Mouse (Mus musculus) liver, embryonic 12.5 days (tissue): ENCODE data around the gene Zbtb49. TPM values are rescaled to one million over a fixed set of nuclear protein-coding genes. Genes with fewer than 3 reads are reported as not detected.

ENCODE experiments used
- ATAC-seq: fragments of 200-750 bp; cut with Nextera tagmentation; 2 replicates; pipeline ENCODE4 v1.8.0; 2017; ENCODE audit warnings: moderate number of reproducible peaks, mild to moderate bottlenecking, moderate library complexity
- H3K27ac ChIP-seq: fragments of 300-500 bp; sonication (generic); 2 replicates; pipeline ENCODE4 v1.5.1; 2016; ENCODE audit warnings: mild to moderate bottlenecking
- H3K27me3 ChIP-seq: fragments of 300-500 bp; sonication (generic); replicated peaks from 2 replicates; pipeline ENCODE4 v1.6.1; 2016; ENCODE audit warnings: mild to moderate bottlenecking, moderate library complexity
- H3K36me3 ChIP-seq: fragments of 300-500 bp; sonication (generic); 2 replicates; pipeline ENCODE4 v1.6.1; 2016; ENCODE audit warnings: mild to moderate bottlenecking, moderate library complexity
- H3K4me1 ChIP-seq: fragments of 300-500 bp; sonication (generic); 2 replicates; pipeline ENCODE4 v1.6.1; 2016
- H3K4me2 ChIP-seq: fragments of 300-500 bp; sonication (generic); 2 replicates; pipeline ENCODE4 v1.6.1; 2016; ENCODE audit warnings: mild to moderate bottlenecking, moderate library complexity
- H3K4me3 ChIP-seq: fragments of 300-500 bp; sonication (generic); 2 replicates; pipeline ENCODE4 v1.5.1; 2016; ENCODE audit warnings: mild to moderate bottlenecking, moderate library complexity
- H3K9ac ChIP-seq: fragments of 300-500 bp; sonication (generic); 2 replicates; pipeline ENCODE4 v1.6.1; 2016; ENCODE audit warnings: mild to moderate bottlenecking, moderate library complexity
- H3K9me3 ChIP-seq: fragments of 300-500 bp; sonication (generic); replicated peaks from 2 replicates; pipeline ENCODE4 v1.6.1; 2016; ENCODE audit warnings: mild to moderate bottlenecking, moderate library complexity
- WGBS: fragments of 180-500 bp; shearing (Covaris S2); methylation state at CpG from one replicate; pipeline ENCODE4 v1.1.7; 2016; ENCODE audit not compliant: insufficient replicate concordance; 5-methylcytosine and 5-hydroxymethylcytosine counted together
- polyA plus RNA-seq: library from polyadenylated mRNA; unstranded; fragments of >200 nt; fragmentation: Nextera tagmentation; extraction: Ambion mirVana; gene quantifications from 2 replicates; pipeline ENCODE4 v1.2.1, GENCODE M21; 2016

Gene Zbtb49
- polyA plus RNA-seq, 1 experiment from 2014 or later = 4.4 TPM

- Histone ChIP-seq H3K9ac (no peak overlapping the region), H3K27ac (no peak overlapping the region), H3K4me3 (no peak overlapping the region), H3K9me3 (no peaks in the 10 kb centered on the region), H3K27me3 (no peaks in the 10 kb centered on the region), H3K4me1 (no peaks in the 10 kb centered on the region), H3K36me3 (peaks cover 45% of the 10 kb centered on the region), H3K4me2 (no peak overlapping the region)
- 84% methylated on average over 2 of the region's 2 CpGs for WGBS
- ATAC-seq = no peak
Measured at GRCm38 (mm10) chr5:38236627-38237026, 16.4 kb upstream of the Zbtb49 start.

GRCm38 (mm10) chr5:38235422-38235821 lies 15.2 kb upstream of the Zbtb49 start:
- Histone ChIP-seq H3K36me3 (peaks cover 57% of the 10 kb centered on the region), H3K9me3 (no peaks in the 10 kb centered on the region), H3K4me3 (no peak overlapping the region), H3K4me1 (no peaks in the 10 kb centered on the region), H3K27me3 (no peaks in the 10 kb centered on the region), H3K4me2 (no peak overlapping the region), H3K27ac (no peak overlapping the region), H3K9ac (no peak overlapping the region)
- WGBS = 65% methylated on average over 4 of the region's 4 CpGs
- ATAC-seq = peak; percentile 44; the same call in 1 of the 2 replicates

GRCm38 (mm10) chr5:38219771-38220307 lies 418 bp downstream of the Zbtb49 start:
- Histone ChIP-seq H3K4me2 (peak overlapping the region; percentile 90), H3K4me3 (peak overlapping the region; percentile 87), H3K27ac (peak overlapping the region; percentile 58), H3K9ac (peak overlapping the region; percentile 84), H3K36me3 (peaks cover 44% of the 10 kb centered on the region), H3K27me3 (no peaks in the 10 kb centered on the region), H3K9me3 (no peaks in the 10 kb centered on the region), H3K4me1 (peaks cover 41% of the 10 kb centered on the region)
- WGBS = 4% methylated on average over 35 of the region's 35 CpGs
- ATAC-seq = peak; percentile 76

- Histone ChIP-seq H3K27ac (no peak overlapping the region), H3K4me1 (peaks cover 14% of the 10 kb centered on the region; the same call in 1 of the 2 replicates), H3K27me3 (no peaks in the 10 kb centered on the region), H3K4me2 (no peak overlapping the region), H3K36me3 (peaks cover 69% of the 10 kb centered on the region), H3K9ac (no peak overlapping the region), H3K4me3 (no peak overlapping the region), H3K9me3 (no peaks in the 10 kb centered on the region)
- ATAC-seq = no peak
- WGBS = 82% methylated on average over 6 of the region's 6 CpGs
Measured at GRCm38 (mm10) chr5:38213009-38213408, 7.2 kb downstream of the Zbtb49 start.

- no peak overlapping the region for H3K9ac ChIP-seq
- WGBS = 70% methylated on average over 8 of the region's 8 CpGs
Measured at GRCm38 (mm10) chr5:38211691-38212090, 8.6 kb downstream of the Zbtb49 start.

GRCm38 (mm10) chr5:38208985-38209384 lies 11.3 kb downstream of the Zbtb49 start:
- H3K27me3 ChIP-seq = no peaks in the 10 kb centered on the region
- H3K36me3 ChIP-seq = peaks cover 71% of the 10 kb centered on the region
- no peak overlapping the region for H3K9ac ChIP-seq
- no peak overlapping the region for H3K4me2 ChIP-seq
- 28% methylated on average over 8 of the region's 8 CpGs for whole genome bisulfite sequencing
- H3K9me3 ChIP-seq = no peaks in the 10 kb centered on the region
- H3K4me1 ChIP-seq = peaks cover 14% of the 10 kb centered on the region; the same call in 1 of the 2 replicates
- no peak for ATAC-seq
- H3K27ac ChIP-seq = no peak overlapping the region
- H3K4me3 ChIP-seq = no peak overlapping the region

More at GRCm38 (mm10) chr5:38211691-38212090, 8.6 kb downstream of the Zbtb49 start:
- Histone ChIP-seq H3K36me3 (peaks cover 67% of the 10 kb centered on the region), H3K4me3 (no peak overlapping the region), H3K9me3 (no peaks in the 10 kb centered on the region), H3K27ac (no peak overlapping the region), H3K27me3 (no peaks in the 10 kb centered on the region), H3K4me1 (peaks cover 14% of the 10 kb centered on the region; the same call in 1 of the 2 replicates), H3K4me2 (no peak overlapping the region)
- ATAC-seq = no peak

- Histone ChIP-seq H3K36me3 (peaks cover 72% of the 10 kb centered on the region), H3K9me3 (no peaks in the 10 kb centered on the region), H3K4me1 (peaks cover 14% of the 10 kb centered on the region; the same call in 1 of the 2 replicates), H3K27me3 (no peaks in the 10 kb centered on the region), H3K4me3 (no peak overlapping the region), H3K27ac (no peak overlapping the region), H3K9ac (no peak overlapping the region), H3K4me2 (no peak overlapping the region)
- WGBS = 70% methylated on average over 7 of the region's 7 CpGs
- no peak for ATAC-seq
Measured at GRCm38 (mm10) chr5:38205303-38205726, 14.9 kb downstream of the Zbtb49 start.

GRCm38 (mm10) chr5:38199686-38200085 lies 20.6 kb downstream of the Zbtb49 start:
- WGBS = 83% methylated on average over 2 of the region's 2 CpGs
- no peaks in the 10 kb centered on the region for H3K4me1 ChIP-seq
- H3K9ac ChIP-seq = no peak overlapping the region
- H3K4me2 ChIP-seq = no peak overlapping the region
- H3K9me3 ChIP-seq = no peaks in the 10 kb centered on the region
- H3K4me3 ChIP-seq = no peak overlapping the region
- H3K27ac ChIP-seq = no peak overlapping the region
- ATAC-seq = no peak
- peaks cover 45% of the 10 kb centered on the region for H3K36me3 ChIP-seq
- H3K27me3 ChIP-seq = 0 out of 2 replicates have a peak, but pooled peaks cover 4% of the 10 kb centered on the region

- ATAC-seq = no peak
- WGBS = 24% methylated on average over 7 of the region's 7 CpGs
Measured at GRCm38 (mm10) chr5:38197482-38197823, 22.8 kb downstream of the Zbtb49 start.

GRCm38 (mm10) chr5:38196821-38197481 lies 23.3 kb downstream of the Zbtb49 start:
- Histone ChIP-seq H3K9ac (no peak overlapping the region), H3K4me3 (no peak overlapping the region), H3K27me3 (0 out of 2 replicates have a peak, but pooled peaks cover 4% of the 10 kb centered on the region), H3K36me3 (peaks cover 17% of the 10 kb centered on the region), H3K9me3 (no peaks in the 10 kb centered on the region), H3K4me2 (no peak overlapping the region), H3K27ac (no peak overlapping the region), H3K4me1 (no peaks in the 10 kb centered on the region)
- WGBS = 60% methylated on average over 5 of the region's 5 CpGs
- no peak for ATAC-seq

More at GRCm38 (mm10) chr5:38197482-38197823, 22.8 kb downstream of the Zbtb49 start:
- H3K9me3 ChIP-seq = no peaks in the 10 kb centered on the region
- H3K4me3 ChIP-seq = no peak overlapping the region
- H3K27me3 ChIP-seq = 0 out of 2 replicates have a peak, but pooled peaks cover 4% of the 10 kb centered on the region
- H3K9ac ChIP-seq = no peak overlapping the region
- no peak overlapping the region for H3K27ac ChIP-seq
- H3K4me2 ChIP-seq = no peak overlapping the region
- no peaks in the 10 kb centered on the region for H3K4me1 ChIP-seq
- H3K36me3 ChIP-seq = peaks cover 22% of the 10 kb centered on the region

- no peak overlapping the region for H3K27ac ChIP-seq
- 0 out of 2 replicates have a peak, but pooled peaks cover 4% of the 10 kb centered on the region for H3K27me3 ChIP-seq
- H3K4me2 ChIP-seq = no peak overlapping the region
- no peaks in the 10 kb centered on the region for H3K9me3 ChIP-seq
- H3K36me3 ChIP-seq = peaks cover 7% of the 10 kb centered on the region
- no peak overlapping the region for H3K9ac ChIP-seq
- ATAC-seq = no peak
- no peaks in the 10 kb centered on the region for H3K4me1 ChIP-seq
- no peak overlapping the region for H3K4me3 ChIP-seq
Measured at GRCm38 (mm10) chr5:38195941-38196340, 24.3 kb downstream of the Zbtb49 start.

- H3K9me3 ChIP-seq = no peaks in the 10 kb centered on the region
- no peak overlapping the region for H3K4me2 ChIP-seq
- no peak overlapping the region for H3K4me3 ChIP-seq
- no peaks in the 10 kb centered on the region for H3K4me1 ChIP-seq
- no peak overlapping the region for H3K9ac ChIP-seq
- ATAC-seq = no peak
- 0 out of 2 replicates have a peak, but pooled peaks cover 4% of the 10 kb centered on the region for H3K27me3 ChIP-seq
- H3K27ac ChIP-seq = no peak overlapping the region
- WGBS = 36% methylated on average over 2 of the region's 2 CpGs
- H3K36me3 ChIP-seq = no peaks in the 10 kb centered on the region; the same call in 1 of the 2 replicates
Measured at GRCm38 (mm10) chr5:38194946-38195345, 25.3 kb downstream of the Zbtb49 start.
